In the genomic region with DNA sequence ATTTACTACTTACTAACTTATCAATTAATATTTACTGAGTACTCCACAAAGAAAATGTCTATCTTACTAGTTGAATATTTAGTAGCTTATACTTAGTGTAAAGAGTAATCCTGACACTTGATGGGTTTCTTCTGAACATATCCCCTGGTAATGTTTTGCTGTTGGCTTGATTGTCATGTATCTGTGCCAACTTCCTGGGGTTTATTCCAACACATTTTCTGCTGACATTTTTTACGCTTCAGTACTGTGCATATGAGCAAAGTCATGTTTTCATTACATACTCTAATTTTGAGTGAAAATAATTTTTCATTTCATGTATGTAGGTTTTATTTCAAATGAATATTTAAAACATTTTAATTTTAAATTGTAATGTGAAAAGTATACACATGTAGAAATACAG, we compare ENCODE assay signal across 23 mouse cellular contexts. TPM values are rescaled to one million over a fixed set of nuclear protein-coding genes. Genes with fewer than 3 reads are reported as not detected.
"Had no signal": no experiment of that assay in that cellular context is flagged by ENCODE, and none has a peak within 500 bp of the region (broad histone marks: within the 10 kb centered on the region; RNA-seq: fewer than 3 reads in every experiment).

No protein-coding gene starts in this region.

- H3K4me1 ChIP-seq: limb, embryonic 15.5 days; midbrain, embryonic 12.5 days; neural tube, embryonic 15.5 days had no signal

- H3K27me3 ChIP-seq: limb, embryonic 15.5 days; lung, embryonic 15.5 days; midbrain, embryonic 12.5 days; neural tube, embryonic 15.5 days had no signal

- DNase-seq: kidney, adult 9 months; kidney, postnatal 36 days; layer of hippocampus, adult 9-11 months; layer of hippocampus, postnatal 36 days; lung, postnatal 14 days; right cerebral cortex, adult 18-20 months; right cerebral cortex, postnatal 25 days; thymus, postnatal 36 days had no signal

- H3K27ac ChIP-seq: kidney, postnatal 0 days; limb, embryonic 15.5 days; lung, embryonic 15.5 days; midbrain, embryonic 12.5 days; neural tube, embryonic 15.5 days had no signal

- H3K9ac ChIP-seq: limb, embryonic 15.5 days; lung, embryonic 15.5 days; midbrain, embryonic 12.5 days; neural tube, embryonic 15.5 days had no signal

- H3K4me2 ChIP-seq: limb, embryonic 15.5 days; lung, embryonic 15.5 days; midbrain, embryonic 12.5 days; neural tube, embryonic 15.5 days had no signal

- H3K4me3 ChIP-seq: limb, embryonic 15.5 days; lung, embryonic 15.5 days; midbrain, embryonic 12.5 days; myocyte; neural tube, embryonic 15.5 days had no signal

- H3K9me3 ChIP-seq: limb, embryonic 15.5 days; lung, embryonic 15.5 days; midbrain, embryonic 12.5 days; neural tube, embryonic 15.5 days had no signal

- H3K36me3 ChIP-seq: limb, embryonic 15.5 days; lung, embryonic 15.5 days; midbrain, embryonic 12.5 days; neural tube, embryonic 15.5 days had no signal

RNA-seq across cellular contexts. Expression of a gene that starts 12.3 kb away (rescaled TPM):
- total RNA-seq: layer of hippocampus, adult 18-20 months; layer of hippocampus, postnatal 36 days; left cerebral cortex, adult 8-10 months; left cerebral cortex, postnatal 25 days; megakaryocyte-erythroid progenitor cell, adult 5-6 weeks had no signal
- polyA plus RNA-seq: kidney, postnatal 0 days; limb, embryonic 11.5 days; limb, embryonic 15.5 days; lung, embryonic 15.5 days; midbrain, embryonic 12.5 days; myocyte; neural tube, embryonic 11.5 days; neural tube, embryonic 15.5 days; small intestine, adult 2 months; stomach, embryonic 16.5 days; thymus, postnatal 0 days had no signal

RNA-seq across cellular contexts. Expression of a gene that starts 23.1 kb away (rescaled TPM):
- total RNA-seq: layer of hippocampus, adult 18-20 months; layer of hippocampus, postnatal 36 days; left cerebral cortex, adult 8-10 months; left cerebral cortex, postnatal 25 days; megakaryocyte-erythroid progenitor cell, adult 5-6 weeks had no signal
- polyA plus RNA-seq: kidney, postnatal 0 days; limb, embryonic 11.5 days; limb, embryonic 15.5 days; lung, embryonic 15.5 days; midbrain, embryonic 12.5 days; myocyte; neural tube, embryonic 11.5 days; neural tube, embryonic 15.5 days; small intestine, adult 2 months; stomach, embryonic 16.5 days; thymus, postnatal 0 days had no signal

RNA-seq across cellular contexts. Expression of a gene that starts 36.7 kb away (rescaled TPM):
- total RNA-seq: layer of hippocampus, adult 18-20 months; layer of hippocampus, postnatal 36 days; left cerebral cortex, adult 8-10 months; left cerebral cortex, postnatal 25 days; megakaryocyte-erythroid progenitor cell, adult 5-6 weeks had no signal
- polyA plus RNA-seq: kidney, postnatal 0 days; limb, embryonic 11.5 days; limb, embryonic 15.5 days; lung, embryonic 15.5 days; midbrain, embryonic 12.5 days; myocyte; neural tube, embryonic 11.5 days; neural tube, embryonic 15.5 days; small intestine, adult 2 months; stomach, embryonic 16.5 days; thymus, postnatal 0 days had no signal

RNA-seq across cellular contexts. Expression of a gene that starts 57.3 kb away (rescaled TPM):
- total RNA-seq: layer of hippocampus, adult 18-20 months; layer of hippocampus, postnatal 36 days; left cerebral cortex, adult 8-10 months; left cerebral cortex, postnatal 25 days; megakaryocyte-erythroid progenitor cell, adult 5-6 weeks had no signal
- polyA plus RNA-seq: kidney, postnatal 0 days; limb, embryonic 11.5 days; limb, embryonic 15.5 days; lung, embryonic 15.5 days; midbrain, embryonic 12.5 days; myocyte; neural tube, embryonic 11.5 days; neural tube, embryonic 15.5 days; small intestine, adult 2 months; stomach, embryonic 16.5 days; thymus, postnatal 0 days had no signal
